Mouse (Mus musculus): ENCODE results near the gene Kcnq4. TPM values are rescaled to one million over a fixed set of nuclear protein-coding genes. Genes with fewer than 3 reads are reported as not detected.

The Kcnq4 gene
- polyA plus RNA-seq, 1 experiment from 2014 or later: 0.67 TPM

GRCm38 (mm10) chr4:120716765-120717164 is 31.6 kb downstream of the Kcnq4 start:
- Histone ChIP-seq H3K27me3 (ENCODE audit: insufficient read depth, low read length) (no peaks in the 10 kb centered on the region), H3K36me3 (ENCODE audit: insufficient read depth, low read length) (no peaks in the 10 kb centered on the region), H3K9ac (ENCODE audit: low read depth, low read length) (no peak overlapping the region), H3K4me2 (ENCODE audit: low read length) (peak overlapping the region; percentile 60), H3K9me3 (replicated peaks; ENCODE audit: low read length) (no peaks in the 10 kb centered on the region), H3K4me1 (replicated peaks; ENCODE audit: insufficient read depth, low read length) (peaks cover 6% of the 10 kb centered on the region; the same call in 1 of the 2 replicates), H3K4me3 (replicated peaks; ENCODE audit: low read depth, low read length) (peak overlapping the region; percentile 23), H3K27ac (no peak overlapping the region)
- no peak for TF ChIP-seq CTCF (IDR thresholded peaks at IDR 0.05; ENCODE audit: low read depth)
- 19% methylated on average over 12 of the region's 12 CpGs for WGBS
- DNase-seq (ENCODE audit: low spot score): no peak
- ATAC-seq (replicated peaks; ENCODE audit: low FRiP score, low read depth): no peak

GRCm38 (mm10) chr4:120716141-120716571 is 32.3 kb downstream of the Kcnq4 start:
- H3K9me3 ChIP-seq (replicated peaks; ENCODE audit: low read length): no peaks in the 10 kb centered on the region
- no peak overlapping the region for H3K27ac ChIP-seq
- H3K4me3 ChIP-seq (replicated peaks; ENCODE audit: low read depth, low read length): peak overlapping the region; percentile 23
- TF ChIP-seq CTCF (IDR thresholded peaks at IDR 0.05; ENCODE audit: low read depth): no peak
- under 1% methylated on average over 12 of the region's 12 CpGs for WGBS
- DNase-seq (ENCODE audit: low spot score) (peak; percentile 37), ATAC-seq (replicated peaks; ENCODE audit: low FRiP score, low read depth) (peak; percentile 76)
- H3K4me1 ChIP-seq (replicated peaks; ENCODE audit: insufficient read depth, low read length): peaks cover 6% of the 10 kb centered on the region; the same call in 1 of the 2 replicates
- H3K4me2 ChIP-seq (ENCODE audit: low read length): peak overlapping the region; percentile 60
- H3K27me3 ChIP-seq (ENCODE audit: insufficient read depth, low read length): no peaks in the 10 kb centered on the region
- H3K36me3 ChIP-seq (ENCODE audit: insufficient read depth, low read length): no peaks in the 10 kb centered on the region
- H3K9ac ChIP-seq (ENCODE audit: low read depth, low read length): no peak overlapping the region

- TF ChIP-seq CTCF (IDR thresholded peaks at IDR 0.05; ENCODE audit: low read depth): no peak
- ATAC-seq (replicated peaks; ENCODE audit: low FRiP score, low read depth) (no peak), DNase-seq (ENCODE audit: low spot score) (no peak)
- Histone ChIP-seq H3K36me3 (ENCODE audit: insufficient read depth, low read length) (no peaks in the 10 kb centered on the region), H3K4me2 (ENCODE audit: low read length) (no peak overlapping the region), H3K4me1 (replicated peaks; ENCODE audit: insufficient read depth, low read length) (peaks cover 6% of the 10 kb centered on the region; the same call in 1 of the 2 replicates), H3K9me3 (replicated peaks; ENCODE audit: low read length) (no peaks in the 10 kb centered on the region), H3K27ac (no peak overlapping the region), H3K9ac (ENCODE audit: low read depth, low read length) (no peak overlapping the region), H3K27me3 (ENCODE audit: insufficient read depth, low read length) (no peaks in the 10 kb centered on the region), H3K4me3 (replicated peaks; ENCODE audit: low read depth, low read length) (no peak overlapping the region)
- WGBS: 75% methylated on average over 6 of the region's 6 CpGs
Measured at GRCm38 (mm10) chr4:120713856-120714497, 34.4 kb downstream of the Kcnq4 start.

- TF ChIP-seq CTCF (IDR thresholded peaks at IDR 0.05; ENCODE audit: low read depth): no peak
- 94% methylated on average over 6 of the region's 6 CpGs for WGBS
- no peak for ATAC-seq (replicated peaks; ENCODE audit: low FRiP score, low read depth)
Measured at GRCm38 (mm10) chr4:120713021-120713420, 35.4 kb downstream of the Kcnq4 start.

GRCm38 (mm10) chr4:120712236-120712635 is 36.2 kb downstream of the Kcnq4 start:
- TF ChIP-seq CTCF (IDR thresholded peaks at IDR 0.05; ENCODE audit: low read depth): no peak
- no peak for DNase-seq (ENCODE audit: low spot score)
- Histone ChIP-seq H3K36me3 (ENCODE audit: insufficient read depth, low read length) (no peaks in the 10 kb centered on the region), H3K4me1 (replicated peaks; ENCODE audit: insufficient read depth, low read length) (peaks cover 6% of the 10 kb centered on the region; the same call in 1 of the 2 replicates), H3K27me3 (ENCODE audit: insufficient read depth, low read length) (no peaks in the 10 kb centered on the region), H3K9me3 (replicated peaks; ENCODE audit: low read length) (no peaks in the 10 kb centered on the region), H3K4me3 (replicated peaks; ENCODE audit: low read depth, low read length) (no peak overlapping the region), H3K4me2 (ENCODE audit: low read length) (no peak overlapping the region), H3K9ac (ENCODE audit: low read depth, low read length) (no peak overlapping the region), H3K27ac (no peak overlapping the region)
- no peak for ATAC-seq (replicated peaks; ENCODE audit: low FRiP score, low read depth)
- 55% methylated on average over 12 of the region's 12 CpGs for WGBS

More at GRCm38 (mm10) chr4:120713021-120713420, 35.4 kb downstream of the Kcnq4 start:
- Histone ChIP-seq H3K4me1 (replicated peaks; ENCODE audit: insufficient read depth, low read length) (peaks cover 6% of the 10 kb centered on the region; the same call in 1 of the 2 replicates), H3K36me3 (ENCODE audit: insufficient read depth, low read length) (no peaks in the 10 kb centered on the region), H3K9me3 (replicated peaks; ENCODE audit: low read length) (no peaks in the 10 kb centered on the region), H3K9ac (ENCODE audit: low read depth, low read length) (no peak overlapping the region), H3K4me3 (replicated peaks; ENCODE audit: low read depth, low read length) (no peak overlapping the region), H3K4me2 (ENCODE audit: low read length) (no peak overlapping the region), H3K27me3 (ENCODE audit: insufficient read depth, low read length) (no peaks in the 10 kb centered on the region), H3K27ac (no peak overlapping the region)
- no peak for DNase-seq (ENCODE audit: low spot score)

GRCm38 (mm10) chr4:120702511-120702910 is 45.9 kb downstream of the Kcnq4 start:
- no peak for TF ChIP-seq CTCF (IDR thresholded peaks at IDR 0.05; ENCODE audit: low read depth)
- no peak overlapping the region for H3K27ac ChIP-seq
- no peaks in the 10 kb centered on the region for H3K36me3 ChIP-seq (ENCODE audit: insufficient read depth, low read length)
- WGBS: 87% methylated on average over 2 of the region's 2 CpGs
- H3K9me3 ChIP-seq (replicated peaks; ENCODE audit: low read length): no peaks in the 10 kb centered on the region
- DNase-seq (ENCODE audit: low spot score): no peak
- H3K27me3 ChIP-seq (ENCODE audit: insufficient read depth, low read length): no peaks in the 10 kb centered on the region
- H3K4me3 ChIP-seq (replicated peaks; ENCODE audit: low read depth, low read length): no peak overlapping the region
- H3K4me1 ChIP-seq (replicated peaks; ENCODE audit: insufficient read depth, low read length): no peaks in the 10 kb centered on the region
- H3K4me2 ChIP-seq (ENCODE audit: low read length): no peak overlapping the region
- H3K9ac ChIP-seq (ENCODE audit: low read depth, low read length): no peak overlapping the region
- no peak for ATAC-seq (replicated peaks; ENCODE audit: low FRiP score, low read depth)
